Mouse (Mus musculus): ENCODE results near the gene Cdkn2aipnl. TPM values are rescaled to one million over a fixed set of nuclear protein-coding genes. Genes with fewer than 3 reads are reported as not detected.

Gene Cdkn2aipnl
- polyA plus RNA-seq, 1 experiment = 65.0 TPM

DNA sequence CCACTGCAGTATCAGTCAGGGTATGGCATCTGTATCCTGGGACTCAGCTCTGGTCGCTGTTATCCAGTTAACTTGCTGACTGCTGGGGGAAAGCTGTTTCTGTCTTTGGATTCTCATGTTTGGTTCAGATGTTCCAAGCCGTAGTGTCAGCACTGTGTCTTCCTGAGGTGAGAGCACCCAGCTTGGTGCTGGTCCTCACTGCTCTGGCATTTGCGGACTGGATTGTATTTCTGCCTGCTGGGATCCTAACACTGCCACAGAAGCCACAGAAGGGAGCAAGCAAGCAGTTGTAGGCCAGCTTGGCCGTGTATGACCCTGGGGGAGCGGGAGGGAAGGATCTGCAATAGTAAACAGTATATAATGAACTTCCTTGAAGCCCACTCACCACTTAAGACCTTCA, 810 bp upstream of the Cdkn2aipnl start:
- TF ChIP-seq GATA1 (IDR thresholded peaks at IDR 0.05; ENCODE audit: low read length) = no peak

DNA sequence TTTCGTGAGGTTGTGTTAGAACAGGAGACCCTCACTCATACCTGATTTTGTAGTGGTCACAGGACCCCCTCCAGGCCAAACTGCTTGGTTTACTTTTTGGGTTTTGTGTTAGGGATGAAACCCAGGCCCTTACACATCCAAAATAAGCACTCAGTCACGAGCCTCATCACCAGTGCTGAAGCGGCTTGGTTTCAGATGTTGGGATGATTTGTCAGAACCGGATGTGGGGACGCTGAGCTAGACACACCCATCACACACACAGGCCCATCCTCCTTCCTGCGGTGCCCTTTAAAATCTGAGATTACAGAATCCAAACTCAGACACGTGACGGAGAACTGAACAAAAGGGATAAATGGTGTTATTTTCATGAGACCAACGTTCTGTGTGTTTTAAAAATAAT, 1.4 kb downstream of the Cdkn2aipnl start:
- TF ChIP-seq GATA1 (IDR thresholded peaks at IDR 0.05; ENCODE audit: low read length) = no peak

DNA sequence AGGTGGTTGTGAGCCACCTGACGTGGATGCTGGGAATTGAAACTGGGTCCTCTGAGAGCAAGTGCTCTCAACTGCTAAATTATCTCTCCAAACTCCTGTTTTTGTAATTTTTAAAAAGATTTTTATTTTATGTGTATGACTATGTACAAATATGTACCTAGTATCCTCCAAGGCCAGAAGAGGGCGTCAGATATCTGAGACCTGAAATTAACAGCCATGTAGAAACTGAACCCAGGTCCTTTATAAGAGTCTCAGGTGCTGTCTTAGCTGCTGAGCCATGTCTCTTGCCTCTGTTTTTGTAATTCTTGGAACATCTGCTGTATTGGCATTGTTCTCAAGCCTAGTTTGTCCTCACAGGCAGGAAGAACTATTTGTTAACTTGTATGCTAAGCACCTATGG, 2.0 kb downstream of the Cdkn2aipnl start:
- TF ChIP-seq GATA1 (IDR thresholded peaks at IDR 0.05; ENCODE audit: low read length) = no peak

DNA sequence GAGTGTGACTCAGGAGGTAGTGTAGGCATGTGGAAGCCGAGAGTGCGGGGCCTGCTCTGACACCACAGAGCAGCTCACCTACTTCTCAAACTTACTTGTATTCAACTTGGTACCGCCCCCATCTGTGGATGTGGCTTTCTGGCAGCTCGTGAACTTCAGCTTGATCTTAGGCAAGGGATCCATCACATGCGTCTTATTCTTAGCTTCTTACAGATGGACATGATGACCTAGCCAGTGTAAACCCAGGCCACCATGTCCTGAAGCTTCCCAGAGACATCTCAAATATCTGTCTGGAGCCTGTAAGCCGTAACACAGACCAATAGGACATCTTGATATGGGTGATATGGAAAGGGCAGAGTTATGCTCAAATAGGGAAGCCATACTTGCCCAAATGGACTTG, 4.2 kb downstream of the Cdkn2aipnl start:
- TF ChIP-seq GATA1 (IDR thresholded peaks at IDR 0.05; ENCODE audit: low read length) = no peak

DNA sequence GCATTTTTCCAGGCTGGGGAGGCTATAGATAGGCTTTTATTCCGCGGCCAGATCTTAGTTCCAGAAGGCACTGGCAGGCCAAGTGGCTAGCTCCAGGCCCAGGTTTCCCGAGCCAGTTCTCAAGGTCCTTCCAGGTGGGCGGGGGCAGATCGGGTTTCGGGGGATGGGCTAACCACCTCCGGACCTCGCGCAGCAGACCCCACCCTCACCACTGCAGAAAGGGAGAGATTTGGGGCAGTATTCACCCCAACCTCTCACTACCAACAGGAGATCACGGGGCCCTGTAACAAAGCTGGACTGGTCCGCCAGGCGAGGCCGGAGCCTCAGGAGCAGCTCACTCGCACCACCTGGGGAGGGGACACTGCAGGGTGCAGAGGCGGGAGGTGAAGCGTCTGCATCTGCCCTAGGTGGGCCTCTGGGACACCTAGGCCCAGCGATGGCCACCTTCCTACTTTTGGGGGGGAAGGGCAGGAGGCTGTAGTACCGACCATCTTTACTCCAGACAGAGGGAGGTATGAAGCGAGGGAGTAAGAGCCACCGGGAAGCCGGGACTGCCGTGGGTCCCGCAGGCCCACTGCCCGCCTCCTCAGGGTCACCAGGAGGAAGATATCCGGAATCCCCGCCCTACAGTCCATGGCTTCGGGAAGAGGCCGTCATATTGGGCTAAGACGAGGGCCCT, 32.3 kb downstream of the Cdkn2aipnl start:
- no peak for TF ChIP-seq GATA1 (IDR thresholded peaks at IDR 0.05; ENCODE audit: low read length)

DNA sequence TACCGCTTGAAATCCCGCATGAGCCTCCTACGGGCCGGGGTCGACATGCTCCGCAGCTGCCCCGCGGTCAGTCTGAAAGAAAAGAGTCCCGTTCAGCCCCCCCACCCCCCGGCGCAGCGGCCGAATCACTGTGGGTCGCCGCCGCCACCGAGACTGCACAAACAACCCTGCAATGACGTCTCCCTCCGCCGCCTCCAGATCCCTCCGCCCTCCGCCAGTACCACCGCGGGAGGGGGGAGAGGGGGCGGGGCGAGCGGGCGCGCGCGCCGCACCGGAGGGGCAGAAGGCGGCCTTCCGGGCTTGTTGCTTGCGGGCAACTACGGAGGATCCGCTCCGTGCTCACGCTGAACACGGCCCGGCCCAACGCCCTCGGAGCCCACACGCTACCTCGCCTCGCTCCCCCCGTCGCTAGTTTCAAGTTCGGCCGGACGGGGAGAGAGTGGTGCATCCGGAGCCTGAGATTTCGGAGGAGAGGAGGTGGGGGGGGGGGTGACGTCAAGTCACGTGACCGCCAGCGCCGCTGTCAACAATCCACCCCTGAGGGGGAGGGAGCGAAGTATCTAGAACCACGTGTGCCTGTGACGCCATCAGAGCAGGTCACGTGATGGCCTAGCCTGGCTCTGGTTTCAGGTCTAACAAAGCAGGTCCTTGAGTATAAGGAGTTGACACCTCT, 33.0 kb downstream of the Cdkn2aipnl start, which contains the start of gene Ube2b:
TSS of gene Ube2b (minus strand) at position 473 of the 673 bp plus-strand sequence.
- no peak for TF ChIP-seq GATA1 (IDR thresholded peaks at IDR 0.05; ENCODE audit: low read length)

DNA sequence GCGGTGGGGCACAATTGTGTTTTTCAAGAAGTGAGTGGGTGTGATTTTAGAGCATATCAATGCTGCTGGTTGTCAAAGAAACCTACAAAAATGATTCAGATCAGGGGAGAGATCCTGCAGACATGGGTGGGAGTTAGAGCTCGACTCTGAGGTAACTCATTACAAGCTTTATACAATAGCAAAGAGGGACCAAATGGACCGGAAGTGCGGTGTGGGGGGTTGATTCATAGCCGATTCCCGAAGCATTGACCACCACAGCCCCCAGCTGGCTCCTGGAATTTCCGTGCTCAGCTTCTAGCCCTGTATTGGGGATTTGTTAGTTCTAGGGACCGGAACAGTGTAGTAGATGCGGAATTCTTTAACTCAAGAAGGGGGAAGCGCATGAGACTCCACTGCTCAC, 33.9 kb downstream of the Cdkn2aipnl start:
- TF ChIP-seq GATA1 (IDR thresholded peaks at IDR 0.05; ENCODE audit: low read length) = no peak

DNA sequence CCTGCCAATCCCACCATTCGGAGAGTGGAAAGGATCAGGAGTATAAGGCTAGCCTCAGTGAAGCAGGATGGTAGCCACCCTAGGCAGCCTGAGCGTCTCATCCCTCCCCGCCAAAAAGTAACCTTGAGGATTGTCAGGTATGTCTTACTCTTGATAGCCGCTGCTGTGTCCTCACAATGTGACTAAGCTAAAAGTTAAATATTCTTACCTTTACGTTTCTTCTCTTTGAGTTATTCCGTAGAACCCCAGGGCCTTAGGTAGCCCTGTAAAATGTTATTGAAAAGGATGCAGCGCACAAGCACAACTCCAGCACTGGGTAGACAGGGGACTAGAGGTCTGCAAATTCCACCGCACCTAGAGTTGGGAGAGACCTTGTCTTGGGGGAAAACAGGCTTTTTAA, 34.4 kb downstream of the Cdkn2aipnl start:
- TF ChIP-seq GATA1 (IDR thresholded peaks at IDR 0.05; ENCODE audit: low read length) = no peak

DNA sequence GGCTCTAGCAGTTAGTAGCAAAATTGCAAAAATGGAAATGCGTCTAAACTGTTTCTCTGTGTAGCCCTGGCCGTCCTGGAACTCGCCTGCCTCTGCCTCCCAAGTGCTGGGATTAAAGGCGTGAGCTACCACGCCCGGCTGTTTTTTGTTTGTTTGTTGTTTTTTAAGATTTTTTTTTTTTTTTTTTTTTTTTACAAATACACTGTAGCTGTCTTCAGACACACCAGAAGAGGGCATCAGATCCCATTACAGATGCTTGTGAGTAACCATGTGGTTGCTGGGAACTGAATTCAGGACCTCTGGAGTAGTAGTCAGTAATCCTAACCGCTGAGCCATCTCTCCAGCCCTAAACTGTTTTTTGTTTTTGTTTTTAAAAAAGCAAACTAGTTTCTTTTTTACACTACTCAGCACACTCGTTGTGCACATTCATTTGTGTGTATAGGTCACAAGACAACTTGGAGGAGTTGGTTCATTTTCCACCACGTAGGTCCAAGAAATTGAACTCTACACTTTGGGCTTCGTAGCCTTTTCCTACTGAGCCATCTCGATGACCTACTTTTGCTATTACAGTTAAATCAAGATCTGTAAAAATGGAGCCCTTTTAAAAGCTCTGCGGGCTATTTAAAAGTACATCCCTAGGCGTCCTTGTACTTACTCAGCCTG, 35.5 kb downstream of the Cdkn2aipnl start:
- no peak for TF ChIP-seq GATA1 (IDR thresholded peaks at IDR 0.05; ENCODE audit: low read length)

DNA sequence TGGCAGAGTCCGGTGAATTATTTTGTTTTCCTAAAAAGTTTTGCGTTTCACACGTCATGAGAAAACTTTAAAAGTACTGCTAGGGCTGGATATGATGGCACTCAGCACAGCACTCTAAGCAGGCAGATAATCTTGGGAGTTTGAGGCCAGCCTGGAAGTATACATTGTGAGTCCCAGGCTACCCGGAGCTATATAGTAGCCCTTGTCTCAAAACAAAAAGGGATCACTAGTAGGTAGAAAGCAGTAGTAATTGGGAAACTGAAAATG, 36.0 kb downstream of the Cdkn2aipnl start:
- no peak for TF ChIP-seq GATA1 (IDR thresholded peaks at IDR 0.05; ENCODE audit: low read length)

DNA sequence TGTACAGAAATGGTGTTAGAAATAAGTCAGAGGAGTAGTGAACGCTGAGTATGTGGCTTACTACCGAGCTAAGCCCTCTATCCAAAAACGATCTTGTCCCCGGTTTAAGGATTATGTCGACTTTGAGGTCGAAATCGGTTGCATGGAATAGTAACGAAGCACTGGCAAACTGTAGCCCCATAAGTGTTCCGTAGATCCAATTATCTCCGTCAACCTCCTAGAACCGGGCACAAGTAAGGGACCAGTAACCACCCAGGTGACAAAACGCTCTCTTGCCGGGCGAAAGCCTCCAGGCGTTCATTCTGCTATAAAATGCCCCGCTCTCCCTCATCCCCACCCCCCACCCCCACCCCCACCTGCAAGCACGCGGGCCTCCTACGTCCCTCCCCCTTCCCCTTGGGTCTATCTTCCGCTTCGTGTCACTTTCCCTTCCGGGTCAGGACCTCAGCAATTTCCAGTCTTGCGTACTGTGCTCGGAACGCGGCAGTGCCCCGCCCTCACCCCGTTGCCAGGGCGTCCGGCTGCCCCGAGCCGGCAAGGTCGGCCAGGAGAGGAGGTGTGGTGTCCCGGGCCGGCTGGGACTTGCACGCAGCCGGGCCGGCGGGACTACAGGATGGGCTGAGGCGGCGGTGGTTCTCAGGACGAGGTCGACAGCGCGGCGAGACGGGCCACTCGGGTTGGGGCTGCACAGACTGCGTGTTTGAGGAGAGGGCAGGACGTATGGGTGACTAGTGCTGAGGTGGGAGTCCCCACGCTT, 36.5 kb downstream of the Cdkn2aipnl start, which contains the start of gene Cdkl3:
TSS of gene Cdkl3 (plus strand) at position 450 of the 757 bp plus-strand sequence.
- TF ChIP-seq GATA1 (IDR thresholded peaks at IDR 0.05; ENCODE audit: low read length) = no peak

DNA sequence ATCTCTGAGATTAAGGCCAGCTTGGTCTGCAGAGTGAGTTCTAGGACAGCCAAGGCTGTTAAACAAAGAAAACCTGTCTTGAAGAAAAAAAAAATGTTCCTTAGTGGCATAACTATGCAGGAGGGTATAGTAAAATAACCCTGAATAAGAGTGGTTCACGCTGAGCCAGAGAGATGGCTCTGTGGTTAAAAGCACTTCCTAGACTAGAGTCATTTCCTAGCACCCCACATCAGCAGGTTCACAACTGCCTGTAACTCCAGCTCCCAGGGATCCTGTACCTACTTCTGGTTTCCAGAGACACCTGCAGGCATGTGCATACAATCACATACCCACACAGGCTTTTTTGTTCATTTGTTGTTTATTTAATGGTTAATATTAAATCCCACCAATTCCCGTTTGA, 38.1 kb downstream of the Cdkn2aipnl start:
- no peak for TF ChIP-seq GATA1 (IDR thresholded peaks at IDR 0.05; ENCODE audit: low read length)

DNA sequence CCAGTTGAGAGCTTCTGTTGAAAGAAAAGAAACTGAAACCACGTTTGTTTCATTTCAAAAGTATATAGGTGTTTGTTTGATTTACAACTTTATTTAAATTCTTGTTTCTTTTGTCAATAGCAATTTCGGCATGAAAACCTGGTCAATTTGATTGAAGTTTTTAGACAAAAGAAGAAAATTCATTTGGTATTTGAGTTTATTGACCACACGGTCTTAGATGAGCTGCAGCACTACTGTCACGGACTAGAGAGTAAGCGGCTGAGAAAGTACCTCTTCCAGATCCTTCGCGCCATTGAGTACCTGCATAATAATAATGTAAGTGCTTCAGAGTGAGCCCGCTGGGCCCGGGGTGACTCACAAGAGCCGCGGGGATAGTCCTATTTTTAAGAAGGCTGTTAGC, 43.5 kb downstream of the Cdkn2aipnl start:
- TF ChIP-seq GATA1 (IDR thresholded peaks at IDR 0.05; ENCODE audit: low read length) = no peak

DNA sequence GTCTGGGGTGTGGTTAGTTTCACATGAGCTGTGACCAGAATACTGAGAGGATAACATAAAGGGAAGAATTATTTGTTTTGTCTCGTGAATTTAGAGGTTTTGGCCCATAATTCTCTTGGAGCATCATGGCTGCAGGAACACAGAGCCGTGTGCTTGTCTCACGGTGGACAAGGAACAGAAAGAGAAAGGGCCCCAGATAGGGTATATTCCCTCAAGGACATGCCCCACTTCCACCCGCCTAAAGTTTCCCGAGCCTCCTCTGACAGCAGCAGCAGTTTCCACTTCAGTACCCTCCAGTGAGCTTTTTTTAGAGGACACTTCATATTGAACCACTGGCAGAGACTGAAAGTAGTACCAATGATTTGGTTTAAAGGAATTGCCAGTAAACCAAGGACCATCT, 44.1 kb downstream of the Cdkn2aipnl start:
- no peak for TF ChIP-seq GATA1 (IDR thresholded peaks at IDR 0.05; ENCODE audit: low read length)

DNA sequence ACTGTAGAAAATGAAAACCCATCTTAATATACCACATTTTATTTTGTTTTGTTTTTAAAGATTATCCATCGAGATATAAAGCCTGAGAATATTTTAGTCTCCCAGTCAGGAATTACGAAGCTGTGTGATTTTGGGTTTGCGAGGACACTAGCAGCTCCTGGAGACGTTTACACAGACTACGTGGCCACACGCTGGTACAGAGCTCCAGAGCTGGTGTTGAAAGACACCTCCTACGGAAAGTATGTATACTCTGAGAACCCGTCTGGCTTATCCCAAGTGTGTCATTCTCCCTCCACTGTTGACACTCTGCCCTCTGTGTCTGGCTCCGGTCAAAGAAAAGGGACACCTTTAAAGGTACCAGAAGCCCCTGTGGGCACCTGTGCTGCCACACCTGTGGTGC, 50.8 kb downstream of the Cdkn2aipnl start:
- no peak for TF ChIP-seq GATA1 (IDR thresholded peaks at IDR 0.05; ENCODE audit: low read length)

Other genes with a start within 250 kb of the Cdkn2aipnl start
- 22.7 and 25.8 TPM in 2 replicates for gene Sec24a, start 204.0 kb upstream of the Cdkn2aipnl start, polyA plus RNA-seq (2012)
- gene Sar1b, start 204.0 kb upstream of the Cdkn2aipnl start, polyA plus RNA-seq (2012) = 4.3 and 4.6 TPM in 2 replicates
- 15.6 and 16.7 TPM in 2 replicates for gene Jade2, start 110.0 kb upstream of the Cdkn2aipnl start, polyA plus RNA-seq (2012)
- 106 and 146 TPM in 2 replicates for gene Ube2b, start 33.1 kb downstream of the Cdkn2aipnl start, polyA plus RNA-seq (2012)
- gene Cdkl3, start 36.6 kb downstream of the Cdkn2aipnl start, polyA plus RNA-seq (2012) = 1.0 and 1.5 TPM in 2 replicates
- gene Ppp2ca, start 131.0 kb downstream of the Cdkn2aipnl start, polyA plus RNA-seq (2012) = 17.4 and 24.1 TPM in 2 replicates
- gene Olfr1373, start 177.9 kb downstream of the Cdkn2aipnl start, polyA plus RNA-seq (2012) = not detected in 2 replicates
- gene Olfr1371, start 246.3 kb downstream of the Cdkn2aipnl start, polyA plus RNA-seq (2012) = not detected in 2 replicates